Mouse (Mus musculus): ENCODE results near the gene Gm11492.

Gm11492 gene

DNA sequence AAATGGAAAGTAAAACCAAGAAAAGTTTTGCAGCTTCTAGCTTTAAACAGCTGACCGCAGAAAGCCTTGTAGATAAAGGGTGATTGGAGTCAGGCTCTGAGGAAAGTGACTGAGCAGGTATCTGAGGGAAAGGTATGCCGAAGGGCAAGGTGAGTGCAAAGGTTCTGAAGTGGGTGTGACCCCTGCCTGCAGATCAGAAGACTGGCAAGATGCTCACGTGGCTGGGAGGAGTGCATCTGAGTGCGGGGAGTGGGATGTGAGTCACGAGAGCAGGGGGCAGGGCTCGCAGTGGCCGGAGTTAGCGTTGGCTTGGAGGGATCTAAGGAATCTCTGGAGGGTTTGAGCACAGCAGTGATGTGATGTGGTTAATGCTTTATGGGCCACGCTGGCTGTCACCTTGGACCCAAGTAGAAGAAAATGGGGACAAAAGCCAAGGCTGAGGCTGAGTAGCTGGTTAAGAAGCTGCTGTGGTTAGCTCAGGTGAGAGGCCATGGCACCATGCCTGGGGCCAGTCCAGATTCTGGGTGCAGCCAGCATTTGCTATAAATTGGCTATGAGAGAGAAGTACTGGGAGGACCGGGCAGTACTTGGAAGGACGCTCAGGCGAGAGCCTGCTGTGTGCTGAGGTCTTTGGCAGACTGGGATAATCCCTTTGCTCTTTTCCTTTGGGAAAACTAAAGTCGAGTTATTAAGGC, 33.1 kb downstream of the Gm11492 start:
- DNase-seq (ENCODE audit: low spot score in 2 of 2): no peak

DNA sequence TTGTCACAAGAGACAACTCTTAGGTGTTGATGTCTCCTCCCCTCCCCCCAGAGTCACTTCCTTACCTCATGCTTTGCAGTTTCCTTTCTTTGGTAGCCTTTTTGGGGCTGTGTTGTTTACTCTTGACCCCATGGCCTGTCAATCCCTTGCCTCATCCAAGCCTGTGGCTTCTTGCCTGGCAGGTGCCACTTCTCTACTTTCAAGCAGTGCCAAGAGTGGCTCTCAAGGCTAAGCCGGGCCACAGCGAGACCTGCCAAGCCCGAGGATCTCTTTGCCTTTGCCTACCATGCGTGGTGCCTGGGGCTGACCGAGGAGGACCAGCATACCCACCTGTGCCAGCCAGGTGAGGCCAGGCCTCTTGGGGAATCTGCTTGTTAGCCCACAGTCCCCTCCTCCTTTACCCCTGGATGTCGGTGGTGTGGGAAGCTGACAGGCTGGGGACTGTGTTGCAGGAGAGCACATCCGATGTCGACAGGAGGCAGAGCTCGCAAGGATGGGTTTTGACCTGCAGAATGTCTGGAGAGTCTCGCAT, 33.9 kb downstream of the Gm11492 start:
- no peak for DNase-seq (ENCODE audit: low spot score in 2 of 2)

DNA sequence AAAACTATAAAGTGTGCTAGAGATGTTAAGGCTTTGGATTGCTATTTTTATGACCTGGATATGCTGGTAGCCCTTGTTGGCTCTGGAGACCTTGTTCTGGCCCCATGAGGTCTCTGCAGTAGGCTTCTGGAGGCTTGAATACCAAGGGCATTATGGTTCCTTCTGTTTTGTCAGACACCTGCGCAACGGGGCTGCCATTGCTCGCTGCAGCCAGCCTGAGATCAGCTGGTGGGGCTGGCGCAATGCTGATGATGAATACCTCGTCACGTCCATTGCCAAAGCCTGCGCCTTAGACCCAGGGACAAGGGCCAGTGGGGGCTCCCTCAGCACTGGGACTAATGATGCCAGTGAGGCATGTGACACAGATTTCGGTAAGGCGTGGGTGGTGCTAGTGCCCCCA, 35.8 kb downstream of the Gm11492 start:
- DNase-seq (ENCODE audit: low spot score in 2 of 2): no peak

DNA sequence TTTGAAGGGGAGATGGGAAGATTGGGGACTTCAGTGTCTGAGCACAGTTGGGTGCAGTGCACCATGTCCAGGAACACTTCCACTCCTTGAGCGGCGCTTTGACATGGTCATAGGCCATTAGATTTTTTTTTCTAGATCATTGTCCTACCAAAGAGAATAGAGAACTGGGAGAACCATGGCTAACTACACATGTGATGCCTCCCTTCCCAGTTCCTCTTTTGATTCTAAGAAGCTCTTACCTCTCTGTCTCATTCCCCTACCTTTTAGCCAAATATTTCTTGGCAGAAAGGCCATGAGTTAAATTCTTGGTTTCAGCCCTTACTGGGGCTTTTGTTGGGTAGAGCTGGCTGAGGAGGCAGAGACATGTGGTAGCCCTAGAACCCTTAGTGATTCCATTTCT, 37.1 kb downstream of the Gm11492 start:
- DNase-seq (ENCODE audit: low spot score in 2 of 2): no peak

DNA sequence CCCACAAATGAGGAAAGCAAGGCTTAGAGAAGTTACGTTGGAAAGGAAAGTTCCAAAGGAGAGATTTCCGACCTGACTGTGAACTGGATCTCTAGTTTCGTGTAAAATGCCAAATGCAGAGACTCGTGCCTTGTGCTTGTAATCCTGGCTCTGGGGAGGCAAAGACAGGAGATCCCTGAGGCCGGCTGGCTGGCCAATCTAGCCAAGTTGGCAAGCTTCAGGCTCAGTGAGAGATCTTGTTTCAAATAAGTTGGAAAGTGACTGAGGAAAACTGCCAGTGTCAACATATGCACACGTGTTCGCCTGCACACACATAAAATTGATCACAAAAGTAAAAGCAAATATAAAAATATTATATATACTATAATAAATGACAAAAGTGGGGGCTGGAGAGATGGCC, 42.8 kb downstream of the Gm11492 start:
- no peak for DNase-seq (ENCODE audit: low spot score in 2 of 2)

DNA sequence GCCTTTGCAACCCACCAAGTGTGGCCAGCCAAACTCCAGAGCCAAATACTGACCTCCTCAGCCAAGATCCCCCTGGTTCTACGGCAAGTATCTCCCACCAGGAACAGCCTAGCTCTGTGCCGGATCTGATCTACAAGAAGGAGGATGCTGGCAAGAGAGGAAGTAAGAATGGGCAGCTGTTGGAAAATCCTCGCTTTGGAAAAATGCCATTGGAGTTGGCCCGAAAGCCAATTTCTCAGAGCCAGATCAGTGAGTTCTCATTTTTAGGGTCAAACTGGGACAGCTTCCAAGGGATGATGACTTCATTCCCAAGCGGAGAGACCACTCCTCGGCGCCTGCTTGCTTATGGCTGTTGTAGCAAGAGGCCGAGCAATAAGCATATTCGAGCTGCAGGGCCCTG, 45.1 kb downstream of the Gm11492 start:
- no peak for DNase-seq (ENCODE audit: low spot score in 2 of 2)

DNA sequence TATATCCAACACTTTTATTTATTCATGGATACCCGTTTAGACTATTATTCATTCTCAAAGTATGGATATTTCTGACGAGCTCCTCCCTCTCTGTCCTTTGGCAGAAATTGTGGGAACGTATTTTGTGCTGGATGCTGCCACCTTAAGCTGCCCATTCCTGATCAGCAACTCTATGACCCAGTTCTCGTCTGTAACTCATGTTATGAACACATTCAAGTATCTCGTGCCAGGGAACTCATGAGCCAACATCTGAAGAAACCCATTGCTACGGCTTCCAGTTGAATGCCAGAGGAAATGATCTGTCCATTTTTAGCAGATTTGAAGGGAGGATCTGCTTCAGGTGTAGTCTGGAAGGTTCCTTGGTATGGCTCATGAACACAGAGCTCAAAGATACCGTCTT, 47.5 kb downstream of the Gm11492 start:
- no peak for DNase-seq (ENCODE audit: low spot score in 2 of 2)

DNA sequence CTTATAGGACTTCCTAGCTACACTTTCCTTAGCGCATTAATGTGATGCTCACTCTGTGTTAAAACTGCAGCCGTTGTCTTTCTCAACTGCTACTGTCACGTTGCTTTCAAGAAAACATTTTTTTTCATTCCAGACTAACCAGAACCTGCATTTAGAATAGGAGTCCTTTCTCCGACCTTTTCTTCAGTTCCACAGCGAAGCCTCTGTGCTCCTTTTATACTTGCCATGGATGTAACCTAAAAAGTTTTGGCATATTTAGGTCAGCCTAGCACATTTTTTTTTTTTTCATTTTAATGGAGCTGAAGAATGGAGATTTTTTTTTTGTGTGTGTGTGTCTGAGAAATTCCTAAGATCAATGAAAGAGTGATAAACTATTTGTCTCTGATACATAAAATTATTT, 49.1 kb downstream of the Gm11492 start:
- DNase-seq (ENCODE audit: low spot score in 2 of 2): no peak

DNA sequence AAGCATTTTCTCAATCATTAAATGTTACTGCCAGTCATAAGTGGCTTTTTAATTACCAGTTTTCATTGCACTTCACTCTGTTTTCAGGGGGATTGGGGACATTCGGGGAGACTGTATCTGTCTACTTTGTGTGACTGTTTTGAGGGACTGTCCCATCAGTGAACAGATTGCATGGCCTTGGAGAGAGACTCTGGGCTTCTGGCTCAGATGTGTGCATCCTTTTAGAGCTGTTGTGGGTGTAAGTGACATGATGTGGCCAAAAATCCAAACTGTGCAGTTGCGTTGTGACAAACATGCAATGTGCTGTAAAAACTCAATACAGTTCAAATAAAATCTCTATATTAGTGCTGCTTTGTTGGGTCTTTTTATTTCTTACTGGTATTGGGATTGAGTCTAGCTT, 49.5 kb downstream of the Gm11492 start:
- DNase-seq (ENCODE audit: low spot score in 2 of 2): no peak

DNA sequence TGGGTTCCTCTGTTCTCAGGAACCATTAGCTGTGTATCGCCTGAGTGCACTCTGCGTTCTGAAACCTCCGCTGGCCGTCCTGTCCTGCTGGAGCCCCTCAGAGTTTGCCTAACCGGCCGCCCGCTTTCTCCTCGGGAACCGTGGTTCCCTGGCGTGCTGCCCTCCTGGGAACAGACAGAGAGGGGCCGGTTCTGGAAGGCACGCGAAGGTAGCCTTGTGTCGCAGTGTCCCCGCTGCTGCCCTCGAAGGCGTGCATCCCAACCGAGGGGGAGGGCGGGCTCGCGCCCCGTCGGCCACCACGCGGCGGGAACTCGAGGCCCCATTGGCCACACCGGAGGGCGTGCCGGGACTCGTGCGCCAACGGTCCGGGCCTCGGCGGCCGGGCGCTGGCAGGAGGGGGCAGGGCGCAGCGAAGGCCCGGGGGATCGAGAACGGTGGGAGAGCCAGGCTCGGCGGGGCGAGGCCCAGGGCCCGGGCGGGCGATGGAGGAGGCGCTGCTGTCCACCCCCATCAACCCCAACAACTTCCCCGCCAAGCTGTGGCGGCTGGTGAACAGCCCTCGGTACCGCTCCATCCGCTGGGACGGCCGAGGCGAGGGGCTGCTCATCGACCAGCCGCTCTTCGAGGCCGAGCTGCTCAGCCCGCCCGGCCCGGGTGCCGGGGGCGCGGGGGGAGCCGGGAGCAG, 50.5 kb downstream of the Gm11492 start, which contains the start of gene Hsf5:
Hsf5 (plus strand) TSS at position 375 of the 685 bp plus-strand sequence.
- no peak for DNase-seq (ENCODE audit: low spot score in 2 of 2)

DNA sequence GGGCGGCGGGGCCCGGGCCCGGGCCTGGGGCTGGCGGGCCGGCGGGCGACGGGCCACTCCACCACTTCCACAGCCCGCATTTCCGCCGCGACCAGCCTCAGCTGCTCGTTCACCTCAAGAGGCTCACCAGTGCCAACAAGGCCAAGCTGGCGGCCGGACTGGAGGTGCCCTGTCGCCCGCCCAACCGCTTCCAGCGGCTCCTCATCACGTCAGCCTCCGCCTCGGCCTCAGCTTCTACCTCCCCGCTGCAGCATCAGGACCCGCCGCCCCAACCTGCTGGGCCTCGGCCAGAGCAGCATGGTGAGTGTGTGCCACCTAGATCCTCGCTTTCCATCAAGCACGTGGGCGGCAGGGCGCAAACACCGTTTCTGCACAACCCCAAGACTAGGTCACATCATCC, 51.2 kb downstream of the Gm11492 start:
- DNase-seq (ENCODE audit: low spot score in 2 of 2): no peak

All from urinary bladder, postnatal 4 days (tissue).